Mouse (Mus musculus): ENCODE data around the gene Cyp2g1. TPM values are rescaled to one million over a fixed set of nuclear protein-coding genes. Genes with fewer than 3 reads are reported as not detected.
A peak's percentile ranks its signal among the peaks of the same experiment; 100 is the strongest.

Gene Cyp2g1
- total RNA-seq (2014; rRNA removed): 0.15 TPM in 1 of 2 replicates, not detected in the other
- polyA plus RNA-seq (2015; fragmentation: Nextera tagmentation; extraction: Ambion mirVana): 0.24 TPM in 1 of 2 replicates, not detected in the other

GRCm38 (mm10) chr7:26808592-26808991 is at the start of gene Cyp2g1:
Gene Cyp2g1 (plus strand): TSS chr7:26808892.
- no peaks in the 10 kb centered on the region for H3K27me3 ChIP-seq (ENCODE audit: insufficient read depth, low read length)
- no peak within 1 kb of the TSS for H3K4me3 ChIP-seq (ENCODE audit: low read depth, low read length)
- no peaks in the 10 kb centered on the region for H3K4me1 ChIP-seq (ENCODE audit: insufficient read depth)
- no peak for TF ChIP-seq CTCF (IDR thresholded peaks at IDR 0.05; ENCODE audit: low read depth)
- H3K4me2 ChIP-seq (ENCODE audit: low read depth): no peak within 1 kb of the TSS
- no peak within 1 kb of the TSS for H3K9ac ChIP-seq
- no peak within 1 kb of the TSS for H3K27ac ChIP-seq (ENCODE audit: low read depth, low read length)
- peaks cover 6% of the 10 kb centered on the region; the same call in 1 of the 2 replicates for H3K9me3 ChIP-seq (ENCODE audit: low read length)
- no peaks in the 10 kb centered on the region for H3K36me3 ChIP-seq (ENCODE audit: insufficient read depth)
- 98% methylated on average over 2 of the region's 2 CpGs for WGBS
- DNase-seq (no peak), ATAC-seq (no peak)

- H3K4me1 ChIP-seq (ENCODE audit: insufficient read depth): no peaks in the 10 kb centered on the region
- H3K4me3 ChIP-seq (ENCODE audit: low read depth, low read length): no peak overlapping the region
- H3K36me3 ChIP-seq (ENCODE audit: insufficient read depth): no peaks in the 10 kb centered on the region
- H3K27me3 ChIP-seq (ENCODE audit: insufficient read depth, low read length): no peaks in the 10 kb centered on the region
- no peak overlapping the region for H3K4me2 ChIP-seq (ENCODE audit: low read depth)
- no peaks in the 10 kb centered on the region for H3K9me3 ChIP-seq (ENCODE audit: low read length)
- TF ChIP-seq CTCF (IDR thresholded peaks at IDR 0.05; ENCODE audit: low read depth): peak; percentile 30; the same call in 1 of the 2 replicates
- no peak overlapping the region for H3K27ac ChIP-seq (ENCODE audit: low read depth, low read length)
- DNase-seq: no peak
- no peak overlapping the region for H3K9ac ChIP-seq
- ATAC-seq: no peak
- 70% methylated on average over 1 of the region's 1 CpGs for WGBS
Measured at GRCm38 (mm10) chr7:26767084-26767483, 41.6 kb upstream of the Cyp2g1 start.

GRCm38 (mm10) chr7:26769881-26770470 is 38.7 kb upstream of the Cyp2g1 start:
- 86% methylated on average over 9 of the region's 9 CpGs for WGBS
- Histone ChIP-seq H3K4me1 (ENCODE audit: insufficient read depth) (no peaks in the 10 kb centered on the region), H3K9ac (no peak overlapping the region), H3K36me3 (ENCODE audit: insufficient read depth) (no peaks in the 10 kb centered on the region), H3K27ac (ENCODE audit: low read depth, low read length) (no peak overlapping the region), H3K27me3 (ENCODE audit: insufficient read depth, low read length) (no peaks in the 10 kb centered on the region), H3K4me2 (ENCODE audit: low read depth) (no peak overlapping the region), H3K4me3 (ENCODE audit: low read depth, low read length) (no peak overlapping the region), H3K9me3 (ENCODE audit: low read length) (no peaks in the 10 kb centered on the region)
- ATAC-seq (no peak), DNase-seq (no peak)
- no peak for TF ChIP-seq CTCF (IDR thresholded peaks at IDR 0.05; ENCODE audit: low read depth)

GRCm38 (mm10) chr7:26772866-26773586 is 35.7 kb upstream of the Cyp2g1 start:
- no peak for DNase-seq
- Histone ChIP-seq H3K4me1 (ENCODE audit: insufficient read depth) (no peaks in the 10 kb centered on the region), H3K27me3 (ENCODE audit: insufficient read depth, low read length) (no peaks in the 10 kb centered on the region), H3K4me3 (ENCODE audit: low read depth, low read length) (no peak overlapping the region), H3K9me3 (ENCODE audit: low read length) (no peaks in the 10 kb centered on the region), H3K4me2 (ENCODE audit: low read depth) (no peak overlapping the region), H3K9ac (no peak overlapping the region), H3K36me3 (ENCODE audit: insufficient read depth) (no peaks in the 10 kb centered on the region), H3K27ac (ENCODE audit: low read depth, low read length) (no peak overlapping the region)
- 85% methylated on average over 3 of the region's 3 CpGs for WGBS
- no peak for ATAC-seq
- TF ChIP-seq CTCF (IDR thresholded peaks at IDR 0.05; ENCODE audit: low read depth): no peak

- H3K9ac ChIP-seq: no peak overlapping the region
- TF ChIP-seq CTCF (IDR thresholded peaks at IDR 0.05; ENCODE audit: low read depth): peak; percentile 57
- DNase-seq (peak; percentile 16), ATAC-seq (no peak)
- H3K4me1 ChIP-seq (ENCODE audit: insufficient read depth): no peaks in the 10 kb centered on the region
- H3K4me3 ChIP-seq (ENCODE audit: low read depth, low read length): no peak overlapping the region
- no peaks in the 10 kb centered on the region for H3K27me3 ChIP-seq (ENCODE audit: insufficient read depth, low read length)
- H3K9me3 ChIP-seq (ENCODE audit: low read length): no peaks in the 10 kb centered on the region
- no peaks in the 10 kb centered on the region for H3K36me3 ChIP-seq (ENCODE audit: insufficient read depth)
- WGBS: 7% methylated on average over 5 of the region's 6 CpGs
- H3K4me2 ChIP-seq (ENCODE audit: low read depth): no peak overlapping the region
- no peak overlapping the region for H3K27ac ChIP-seq (ENCODE audit: low read depth, low read length)
Measured at GRCm38 (mm10) chr7:26775866-26776265, 32.8 kb upstream of the Cyp2g1 start.

GRCm38 (mm10) chr7:26777806-26778205 is 30.9 kb upstream of the Cyp2g1 start:
- DNase-seq: no peak
- WGBS: 45% methylated on average over 2 of the region's 2 CpGs

GRCm38 (mm10) chr7:26778474-26778873 is 30.2 kb upstream of the Cyp2g1 start:
- peak; percentile 70 for TF ChIP-seq CTCF (IDR thresholded peaks at IDR 0.05; ENCODE audit: low read depth)
- ATAC-seq (no peak), DNase-seq (peak; percentile 50)
- no peaks in the 10 kb centered on the region for H3K4me1 ChIP-seq (ENCODE audit: insufficient read depth)
- no peak overlapping the region for H3K4me3 ChIP-seq (ENCODE audit: low read depth, low read length)
- no peaks in the 10 kb centered on the region for H3K36me3 ChIP-seq (ENCODE audit: insufficient read depth)
- no peaks in the 10 kb centered on the region for H3K27me3 ChIP-seq (ENCODE audit: insufficient read depth, low read length)
- no peak overlapping the region for H3K4me2 ChIP-seq (ENCODE audit: low read depth)
- H3K9ac ChIP-seq: no peak overlapping the region
- H3K9me3 ChIP-seq (ENCODE audit: low read length): no peaks in the 10 kb centered on the region
- 27% methylated on average over 6 of the region's 6 CpGs for WGBS
- H3K27ac ChIP-seq (ENCODE audit: low read depth, low read length): no peak overlapping the region

More at GRCm38 (mm10) chr7:26777806-26778205, 30.9 kb upstream of the Cyp2g1 start:
- TF ChIP-seq CTCF (IDR thresholded peaks at IDR 0.05; ENCODE audit: low read depth): peak; percentile 19; the same call in 1 of the 2 replicates
- no peak overlapping the region for H3K4me2 ChIP-seq (ENCODE audit: low read depth)
- no peaks in the 10 kb centered on the region for H3K36me3 ChIP-seq (ENCODE audit: insufficient read depth)
- H3K27ac ChIP-seq (ENCODE audit: low read depth, low read length): no peak overlapping the region
- H3K4me3 ChIP-seq (ENCODE audit: low read depth, low read length): no peak overlapping the region
- no peaks in the 10 kb centered on the region for H3K9me3 ChIP-seq (ENCODE audit: low read length)
- H3K9ac ChIP-seq: no peak overlapping the region
- no peak for ATAC-seq
- H3K27me3 ChIP-seq (ENCODE audit: insufficient read depth, low read length): no peaks in the 10 kb centered on the region
- H3K4me1 ChIP-seq (ENCODE audit: insufficient read depth): no peaks in the 10 kb centered on the region

All from forebrain, postnatal 0 days (tissue).